Mouse (Mus musculus): ENCODE data around the gene Olfr1030.
"Not testable (repeated sequence)": the region's sequence is repeated elsewhere in the genome, so short reads cannot be mapped to it uniquely, and the experiment has no call there.

The Olfr1030 gene

DNA sequence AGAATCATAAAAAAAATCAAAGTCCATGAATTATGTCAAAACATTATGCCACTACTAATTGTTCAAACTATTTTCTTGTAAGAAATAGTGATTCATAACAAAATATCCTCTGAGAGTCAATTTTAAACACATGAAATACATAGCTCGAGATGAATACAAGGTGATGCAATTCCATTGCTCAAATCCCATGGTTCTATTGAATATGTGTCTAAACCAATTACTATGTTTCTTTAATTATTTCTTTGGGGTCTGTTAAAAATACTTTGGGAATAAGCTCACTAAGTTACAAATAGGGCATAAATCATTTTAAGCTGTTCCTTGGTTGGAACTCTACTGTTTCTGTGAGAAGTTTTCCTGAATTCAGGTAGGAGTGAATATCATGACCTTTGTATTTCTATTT is at the start of gene Olfr1030:
TSS of gene Olfr1030 (plus strand) at position 301 of the 400 bp plus-strand sequence.
- no peak for DNase-seq (ENCODE audit: low spot score in 2 of 2)

DNA sequence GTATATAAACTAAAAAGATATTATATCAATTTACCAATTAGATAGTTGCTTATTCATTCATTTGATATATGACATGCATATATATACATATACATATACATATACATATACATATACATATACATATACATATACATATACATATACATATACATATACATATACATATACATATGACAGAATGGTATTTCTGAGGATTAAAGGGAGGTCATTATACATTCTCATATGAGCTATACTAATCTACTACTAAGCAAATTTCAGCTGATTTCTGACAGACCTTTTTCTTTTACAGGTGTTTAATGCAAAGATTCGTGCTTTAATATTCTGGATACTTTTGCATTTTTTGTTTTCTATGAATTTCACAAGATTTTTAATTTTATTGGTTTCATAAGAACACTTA is 28.9 kb upstream of the Olfr1030 start, which contains the start of gene Olfr1028:
TSS of gene Olfr1028 (plus strand) at position 301 of the 400 bp plus-strand sequence.
- no peak for DNase-seq (ENCODE audit: low spot score in 2 of 2)

DNA sequence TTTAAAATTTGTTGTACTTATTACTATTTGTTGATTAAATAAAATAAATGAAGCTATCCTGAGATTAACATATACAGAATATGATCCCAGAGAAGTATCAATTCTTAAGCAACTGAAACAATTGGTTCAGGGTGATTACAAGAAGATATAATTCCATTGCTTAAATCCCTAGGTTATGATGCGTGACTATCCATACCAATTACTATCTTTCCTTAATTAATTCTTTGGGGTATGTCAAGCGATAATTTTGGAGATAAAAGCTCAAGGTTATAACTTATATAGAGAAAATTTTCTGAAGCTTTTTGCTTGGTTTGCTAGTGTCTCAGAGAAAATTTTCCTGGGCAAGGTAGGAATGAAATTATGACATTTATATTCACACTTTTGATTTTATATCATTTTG is 5.5 kb upstream of the Olfr1030 start, which contains the start of gene Olfr1029:
TSS of gene Olfr1029 (plus strand) at position 301 of the 400 bp plus-strand sequence.
- no peak for DNase-seq (ENCODE audit: low spot score in 2 of 2)

- no peak for DNase-seq (ENCODE audit: low spot score in 2 of 2)
These were observed 10.9 kb downstream of the Olfr1030 start, which contains the start of gene Olfr1031 for GRCm38 (mm10) chr2:85990004-85990403. Olfr1031 (plus strand) TSS chr2:85990304.

- no peak for DNase-seq (ENCODE audit: low spot score in 2 of 2)
These were observed 26.2 kb downstream of the Olfr1030 start, which contains the start of gene Olfr1032 for GRCm38 (mm10) chr2:86005240-86005639. Olfr1032 (plus strand) TSS chr2:86005540.

DNA sequence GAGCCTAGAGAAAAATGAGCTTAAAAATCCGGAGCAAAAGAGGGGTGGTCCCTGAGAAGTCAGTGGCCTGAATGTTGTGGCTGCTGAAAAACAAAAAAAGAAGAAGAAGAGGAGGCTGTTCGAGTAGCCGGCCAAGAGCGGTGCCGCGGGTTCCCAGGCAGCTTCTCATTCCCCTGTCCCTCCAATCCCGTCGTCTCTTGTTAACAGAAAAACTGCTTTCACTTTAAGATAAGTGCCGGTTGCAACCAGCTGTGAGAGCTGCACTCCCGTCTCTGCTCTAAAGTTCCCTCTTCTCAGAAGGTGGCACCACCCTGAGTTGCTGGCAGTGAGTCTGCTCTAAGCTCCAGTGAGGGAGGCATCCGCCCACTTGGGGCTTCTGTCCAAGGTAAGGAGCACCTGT is 41.3 kb downstream of the Olfr1030 start, which contains the start of gene Olfr1033:
TSS of gene Olfr1033 (plus strand) at position 228 of the 400 bp plus-strand sequence.
- DNase-seq (ENCODE audit: low spot score in 2 of 2): not testable (repeated sequence)

DNA sequence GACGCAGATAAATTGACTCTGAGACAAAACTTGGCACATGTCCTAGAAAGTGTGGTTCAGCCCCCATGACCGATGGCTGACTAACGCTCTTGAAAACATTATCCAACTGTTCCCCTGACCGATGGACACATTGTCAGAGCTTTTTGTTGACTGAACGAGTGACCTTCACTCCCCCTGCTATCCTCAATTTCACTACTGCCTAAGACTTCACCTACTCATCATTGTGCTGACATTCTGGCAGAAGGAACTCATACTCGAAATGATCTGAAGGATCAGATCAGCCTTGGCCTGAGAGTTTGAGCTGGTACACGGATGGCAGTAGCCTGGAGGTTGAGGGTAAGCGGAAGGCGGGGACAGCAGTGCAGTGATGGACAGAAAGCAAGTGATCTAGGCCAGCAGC is 42.4 kb downstream of the Olfr1030 start:
- DNase-seq (ENCODE audit: low spot score in 2 of 2): not testable (repeated sequence)

Measured in right cerebral cortex, postnatal 36 days (tissue).